ENCODE assay signal across 13 mouse cellular contexts in genomic region chr15:25712877-25713276, GRCm38 (mm10).
"Had no signal": no experiment of that assay in that cellular context is flagged by ENCODE, and none has a peak within 500 bp of the region (broad histone marks: within the 10 kb centered on the region; RNA-seq: fewer than 3 reads in every experiment).

No protein-coding gene starts in this region.

- H3K4me2 ChIP-seq: kidney, embryonic 15.5 days; liver, embryonic 13.5 days; lung, embryonic 14.5 days; stomach, embryonic 15.5 days had no signal

- DNase-seq: liver; liver, embryonic 13.5 days; lung, embryonic 14.5 days; right cerebral cortex, postnatal 14 days; right cerebral cortex, postnatal 4 days; thymus, postnatal 25 days had no signal

- H3K9ac ChIP-seq: kidney, embryonic 15.5 days; liver, embryonic 13.5 days; lung, embryonic 14.5 days; stomach, embryonic 15.5 days had no signal

- H3K4me3 ChIP-seq: kidney, embryonic 15.5 days; liver, embryonic 13.5 days; neural tube, embryonic 12.5 days; stomach, embryonic 15.5 days had no signal

- H3K27ac ChIP-seq: kidney, embryonic 15.5 days; liver, embryonic 13.5 days; macrophage; neural tube, embryonic 12.5 days; neural tube, embryonic 15.5 days; stomach, embryonic 15.5 days had no signal

- ATAC-seq: intestine, postnatal 0 days; lung, postnatal 0 days had no signal

- H3K36me3 ChIP-seq: liver, embryonic 13.5 days; neural tube, embryonic 12.5 days; neural tube, embryonic 15.5 days; stomach, embryonic 15.5 days had no signal

- H3K9me3 ChIP-seq: kidney, embryonic 15.5 days; liver, embryonic 13.5 days; neural tube, embryonic 12.5 days; neural tube, embryonic 15.5 days; stomach, embryonic 15.5 days had no signal

- H3K27me3 ChIP-seq: kidney, embryonic 15.5 days; liver, embryonic 13.5 days; neural tube, embryonic 12.5 days; neural tube, embryonic 15.5 days; stomach, embryonic 15.5 days had no signal
